Mouse (Mus musculus): ENCODE data around the gene Rps6ka2.
A peak's percentile ranks its signal among the peaks of the same experiment; 100 is the strongest.

Gene Rps6ka2

GRCm38 (mm10) chr17:7221310-7221709 is 51.4 kb downstream of the Rps6ka2 start:
- no peak for DNase-seq

GRCm38 (mm10) chr17:7222198-7222597 is 52.3 kb downstream of the Rps6ka2 start:
- DNase-seq = no peak

GRCm38 (mm10) chr17:7228545-7228944 is 58.6 kb downstream of the Rps6ka2 start:
- DNase-seq = no peak

GRCm38 (mm10) chr17:7231312-7231711 is 61.4 kb downstream of the Rps6ka2 start:
- no peak for DNase-seq

- DNase-seq = peak; percentile 60
Observed at GRCm38 (mm10) chr17:7231790-7232189, 61.9 kb downstream of the Rps6ka2 start.

GRCm38 (mm10) chr17:7232400-7232799 is 62.5 kb downstream of the Rps6ka2 start:
- DNase-seq = peak; percentile 81

GRCm38 (mm10) chr17:7233197-7233596 is 63.3 kb downstream of the Rps6ka2 start:
- no peak for DNase-seq

GRCm38 (mm10) chr17:7237706-7238105 is 67.8 kb downstream of the Rps6ka2 start:
- DNase-seq = peak; percentile 79

GRCm38 (mm10) chr17:7238766-7239165 is 68.9 kb downstream of the Rps6ka2 start:
- peak; percentile 81 for DNase-seq

GRCm38 (mm10) chr17:7240526-7240925 is 70.6 kb downstream of the Rps6ka2 start:
- DNase-seq = peak; percentile 62

- DNase-seq = peak; percentile 92
Observed at GRCm38 (mm10) chr17:7245078-7245477, 75.2 kb downstream of the Rps6ka2 start.

- DNase-seq = peak; percentile 73
Observed at GRCm38 (mm10) chr17:7246893-7247556, 77.1 kb downstream of the Rps6ka2 start.

- peak; percentile 37 for DNase-seq
Observed at GRCm38 (mm10) chr17:7250373-7250772, 80.5 kb downstream of the Rps6ka2 start.

GRCm38 (mm10) chr17:7257208-7257607 is 87.3 kb downstream of the Rps6ka2 start:
- DNase-seq = no peak

- no peak for DNase-seq
Observed at GRCm38 (mm10) chr17:7258748-7259359, 88.9 kb downstream of the Rps6ka2 start.

- peak; percentile 90 for DNase-seq
Observed at GRCm38 (mm10) chr17:7260360-7260759, 90.4 kb downstream of the Rps6ka2 start.

- DNase-seq = no peak
Observed at GRCm38 (mm10) chr17:7262056-7262455, 92.1 kb downstream of the Rps6ka2 start.

GRCm38 (mm10) chr17:7262620-7263019 is 92.7 kb downstream of the Rps6ka2 start:
- no peak for DNase-seq

GRCm38 (mm10) chr17:7264610-7265009 is 94.7 kb downstream of the Rps6ka2 start:
- DNase-seq = no peak

- DNase-seq = no peak
Observed at GRCm38 (mm10) chr17:7265291-7265690, 95.4 kb downstream of the Rps6ka2 start.

GRCm38 (mm10) chr17:7265705-7266368 is 95.9 kb downstream of the Rps6ka2 start:
- DNase-seq = no peak

- DNase-seq = no peak
Observed at GRCm38 (mm10) chr17:7267843-7268242, 97.9 kb downstream of the Rps6ka2 start.

- DNase-seq = peak; percentile 96
Observed at GRCm38 (mm10) chr17:7269151-7269806, 99.4 kb downstream of the Rps6ka2 start.

GRCm38 (mm10) chr17:7270506-7270905 is 100.6 kb downstream of the Rps6ka2 start:
- peak; percentile 95 for DNase-seq

All from heart, adult 11 months (tissue).